Mouse (Mus musculus) splenic B cell, adult 2 months (primary cell): ENCODE data around the gene Inafm2.

Experiments used
- DNase-seq: peaks from one replicate; pipeline ENCODE4 v3.0.0-alpha.2; 2011; ENCODE audit warnings: low read depth, low spot score
- H3K27me3 ChIP-seq: 2 replicates; pipeline ENCODE4 v1.6.1; 2012; ENCODE audit warnings: mild to moderate bottlenecking, low read length, moderate library complexity, mixed read lengths; ENCODE audit not compliant: control insufficient read depth, poor library complexity, insufficient read depth, severe bottlenecking
- H3K36me3 ChIP-seq: 2 replicates; pipeline ENCODE4 v1.6.1; 2012; ENCODE audit warnings: mild to moderate bottlenecking, low read length, moderate library complexity, mixed read lengths; ENCODE audit not compliant: control insufficient read depth, poor library complexity, insufficient read depth, severe bottlenecking

Inafm2 gene

DNA sequence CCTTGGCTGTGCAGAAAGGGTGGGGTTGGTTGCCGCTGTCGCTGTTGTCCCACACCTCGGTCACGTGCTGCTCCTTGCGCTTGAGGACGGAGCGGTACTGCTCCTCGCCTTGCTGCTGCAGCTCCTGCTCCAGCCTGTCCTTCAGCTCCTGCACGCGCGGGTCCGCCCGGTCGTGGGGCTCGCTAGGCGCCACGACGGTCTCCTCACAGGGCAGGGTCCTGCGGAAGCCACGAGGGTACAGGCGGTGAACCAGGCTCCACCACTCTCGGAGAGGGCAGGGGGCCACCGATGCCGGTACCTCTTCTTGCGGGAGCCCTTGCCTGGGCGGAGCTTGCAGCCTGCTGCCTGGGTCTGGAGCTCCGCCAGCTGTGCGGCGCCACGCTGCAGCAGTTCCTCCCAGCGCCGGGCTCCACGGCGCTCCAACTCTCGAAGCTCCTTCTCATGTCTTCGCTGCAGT is 34.5 kb upstream of the Inafm2 start:
- DNase-seq: no peak
- Histone ChIP-seq H3K27me3 (no peaks in the 10 kb centered on the region), H3K36me3 (no peaks in the 10 kb centered on the region; the same call in 1 of the 2 replicates)

DNA sequence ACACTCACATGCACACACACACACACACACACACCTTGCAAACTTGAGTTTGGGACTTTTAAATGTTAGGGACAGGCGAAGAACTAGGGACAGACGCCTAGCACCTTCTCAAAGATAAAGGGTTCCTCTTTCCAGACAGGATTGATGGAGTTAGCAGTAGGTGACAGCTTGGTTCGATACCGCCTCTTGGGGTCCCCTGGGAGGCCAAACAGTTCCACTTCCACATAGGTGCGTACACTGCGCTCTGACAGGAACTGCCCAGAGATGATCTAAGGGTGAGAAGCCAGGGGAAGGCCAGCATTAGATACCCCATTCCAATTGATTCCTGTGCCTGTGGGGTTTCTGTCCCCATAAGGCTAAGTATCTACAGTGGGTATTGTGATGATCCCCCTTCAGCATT is 31.9 kb upstream of the Inafm2 start:
- peaks cover 9% of the 10 kb centered on the region for H3K36me3 ChIP-seq
- DNase-seq: peak; percentile 83
- H3K27me3 ChIP-seq: no peaks in the 10 kb centered on the region

DNA sequence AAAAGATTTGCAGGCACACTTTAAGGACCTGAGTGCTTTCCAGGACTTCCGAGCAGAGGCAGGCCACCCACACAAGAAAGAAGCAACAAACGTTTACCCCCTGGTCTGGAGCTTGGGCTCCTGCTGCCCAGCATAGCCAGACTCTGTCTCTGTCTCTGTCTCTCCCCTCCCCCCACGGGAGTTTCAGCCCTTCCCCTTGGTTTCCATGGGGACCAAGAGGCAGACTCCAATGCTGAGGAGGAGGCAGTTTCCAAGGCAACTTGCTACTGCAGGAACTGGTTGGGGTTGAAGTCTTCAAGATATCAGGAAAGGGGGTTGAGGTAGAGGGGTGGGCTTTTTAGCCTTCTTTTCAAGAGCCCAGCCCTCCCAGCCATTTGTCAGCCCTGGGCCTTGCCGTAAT is 31.3 kb upstream of the Inafm2 start:
- Histone ChIP-seq H3K27me3 (no peaks in the 10 kb centered on the region), H3K36me3 (peaks cover 11% of the 10 kb centered on the region)
- DNase-seq: no peak

DNA sequence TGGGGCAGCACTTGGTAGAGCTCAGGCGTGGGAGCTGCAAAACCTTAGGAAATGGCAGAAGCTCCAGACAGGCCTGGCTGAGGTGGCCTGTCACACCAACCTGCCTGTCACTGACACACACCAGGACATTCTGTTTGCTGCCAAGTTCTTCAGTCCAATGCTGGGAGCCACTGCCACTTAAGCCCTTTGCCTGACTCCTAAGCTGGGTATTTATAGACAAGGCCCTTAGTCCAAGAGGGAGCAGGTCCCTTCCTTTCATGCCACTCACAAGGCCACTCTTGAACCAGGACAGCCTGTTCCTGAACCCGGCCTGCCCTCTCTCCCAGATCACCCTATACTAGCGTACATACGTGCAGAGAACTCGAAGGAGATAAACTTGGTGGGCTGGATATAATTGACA is 28.9 kb upstream of the Inafm2 start:
- Histone ChIP-seq H3K27me3 (no peaks in the 10 kb centered on the region), H3K36me3 (peaks cover 15% of the 10 kb centered on the region)
- no peak for DNase-seq

DNA sequence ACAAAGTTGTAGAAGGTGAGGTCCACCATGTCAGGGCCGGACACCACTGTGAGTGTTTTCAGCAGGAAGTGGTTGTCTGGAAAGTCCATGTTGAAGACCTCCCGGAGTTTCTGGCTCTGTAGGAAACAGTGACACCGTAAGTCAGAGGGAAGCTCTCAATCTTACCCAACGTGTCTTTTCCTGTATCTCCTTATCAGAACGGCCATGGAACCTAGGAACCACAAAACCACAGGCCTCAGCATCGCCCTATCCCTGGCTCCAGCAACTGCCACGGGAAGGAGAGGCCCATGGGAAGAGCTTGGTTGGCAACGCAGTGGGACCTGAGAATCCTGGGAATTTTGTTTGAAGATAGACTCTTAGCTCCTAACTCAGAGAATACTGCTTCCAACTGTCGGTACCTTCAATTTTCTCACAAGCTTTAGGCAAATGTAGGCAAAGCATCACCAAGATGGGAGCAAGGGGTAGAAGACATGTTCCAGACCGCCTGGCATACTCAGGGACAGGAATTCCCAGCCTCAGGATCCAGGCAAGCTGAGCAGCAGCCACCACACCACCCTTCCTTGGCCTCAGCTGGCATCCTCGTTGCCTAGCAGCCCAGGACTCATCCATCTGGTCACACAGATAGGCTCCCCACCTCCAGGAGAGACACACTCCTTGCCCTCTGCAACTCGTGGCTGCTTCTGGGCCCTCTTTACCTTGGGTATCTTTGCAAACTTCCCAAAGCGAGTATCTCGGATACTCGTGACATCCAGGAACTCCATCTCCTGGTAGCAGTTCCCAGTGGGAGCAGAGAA is 21.7 kb upstream of the Inafm2 start:
- peaks cover 8% of the 10 kb centered on the region for H3K36me3 ChIP-seq
- H3K27me3 ChIP-seq: no peaks in the 10 kb centered on the region
- no peak for DNase-seq

DNA sequence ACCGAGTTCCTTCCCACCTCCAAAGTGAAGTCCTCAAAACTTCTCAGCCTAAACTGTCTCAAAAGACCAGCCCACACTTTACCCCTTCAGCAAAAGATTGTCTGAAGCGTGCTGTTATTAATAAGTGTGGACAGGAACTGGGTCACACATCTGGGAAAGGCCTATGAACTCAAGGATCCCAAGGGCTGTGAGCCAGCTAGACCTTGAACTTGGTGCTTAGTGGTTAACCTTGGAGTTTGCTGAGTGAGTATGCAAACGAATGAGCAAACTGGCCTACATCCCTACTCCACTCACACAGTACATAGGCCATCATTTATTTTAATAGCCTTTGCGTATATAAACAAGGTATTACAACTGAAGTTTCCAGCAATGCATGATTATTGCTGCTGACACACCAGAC is 20.0 kb upstream of the Inafm2 start:
- H3K36me3 ChIP-seq: peaks cover 7% of the 10 kb centered on the region
- H3K27me3 ChIP-seq: no peaks in the 10 kb centered on the region
- no peak for DNase-seq

DNA sequence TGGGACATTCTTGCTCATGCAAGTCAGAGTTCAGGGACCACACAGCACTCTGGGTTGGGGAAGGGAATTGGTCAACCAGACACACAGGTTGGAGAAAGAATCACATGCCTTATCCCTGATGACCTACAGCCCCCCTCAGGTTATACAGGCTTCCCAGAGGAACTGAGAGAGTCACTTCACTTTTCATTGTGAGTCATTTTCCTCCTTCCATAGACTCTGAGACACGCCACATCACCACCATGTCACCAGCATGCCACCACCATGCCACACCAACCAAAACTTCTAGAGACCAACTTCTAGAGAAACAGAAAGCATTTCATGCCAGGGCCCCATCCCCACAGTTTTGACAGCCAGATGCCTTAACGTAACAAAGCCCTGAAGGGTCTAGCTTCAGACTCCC is 18.7 kb upstream of the Inafm2 start:
- H3K27me3 ChIP-seq: no peaks in the 10 kb centered on the region
- no peak for DNase-seq

DNA sequence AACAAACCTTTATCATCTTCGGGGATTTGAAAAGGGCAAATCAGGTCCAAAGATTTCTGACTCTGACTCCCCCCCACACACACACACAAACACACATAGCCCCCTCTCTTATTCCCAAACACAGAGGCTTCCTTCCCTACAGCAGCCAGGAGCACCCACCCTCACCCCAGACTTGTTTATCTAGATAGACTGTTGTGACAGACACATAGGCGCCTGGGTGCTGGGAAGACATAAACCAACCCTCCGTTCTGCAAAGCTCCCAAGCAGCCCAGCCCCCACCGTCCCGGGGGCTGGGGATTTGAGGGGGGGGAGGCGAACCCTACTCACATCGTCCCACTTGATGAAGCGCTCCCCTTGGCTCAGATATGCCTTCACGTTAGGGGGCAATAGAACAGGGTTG is 17.6 kb upstream of the Inafm2 start:
- DNase-seq: no peak
- no peaks in the 10 kb centered on the region for H3K27me3 ChIP-seq
- H3K36me3 ChIP-seq: peaks cover under 1% of the 10 kb centered on the region

More for the DNA sequence above, 18.7 kb upstream of the Inafm2 start:
- peaks cover 4% of the 10 kb centered on the region for H3K36me3 ChIP-seq

DNA sequence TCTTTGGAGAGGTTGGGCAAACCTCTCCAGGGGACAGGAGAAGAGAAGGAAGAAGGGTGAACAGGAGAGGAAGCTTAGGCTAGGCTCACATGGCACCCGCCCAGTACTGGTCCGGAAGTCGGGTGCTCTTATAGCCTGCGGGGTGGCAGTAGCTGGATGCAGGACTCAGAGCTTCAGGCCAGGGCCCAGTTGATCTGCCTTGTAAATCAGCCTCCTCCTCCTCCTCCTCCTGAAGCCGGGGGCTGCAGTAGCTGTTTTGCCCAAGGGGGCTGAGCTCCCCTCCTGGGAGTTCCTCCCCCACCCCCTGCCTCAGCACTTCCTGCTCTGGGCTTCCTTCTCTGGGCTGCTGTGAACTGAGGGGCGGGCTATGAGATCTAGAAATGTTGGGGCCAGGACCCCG is 17.2 kb upstream of the Inafm2 start, which contains the start of gene Plcb2:
Gene Plcb2, minus strand, starts transcription at position 102 of the 400 bp plus-strand sequence.
- Histone ChIP-seq H3K27me3 (no peaks in the 10 kb centered on the region), H3K36me3 (no peaks in the 10 kb centered on the region; the same call in 1 of the 2 replicates)
- DNase-seq: peak; percentile 47

DNA sequence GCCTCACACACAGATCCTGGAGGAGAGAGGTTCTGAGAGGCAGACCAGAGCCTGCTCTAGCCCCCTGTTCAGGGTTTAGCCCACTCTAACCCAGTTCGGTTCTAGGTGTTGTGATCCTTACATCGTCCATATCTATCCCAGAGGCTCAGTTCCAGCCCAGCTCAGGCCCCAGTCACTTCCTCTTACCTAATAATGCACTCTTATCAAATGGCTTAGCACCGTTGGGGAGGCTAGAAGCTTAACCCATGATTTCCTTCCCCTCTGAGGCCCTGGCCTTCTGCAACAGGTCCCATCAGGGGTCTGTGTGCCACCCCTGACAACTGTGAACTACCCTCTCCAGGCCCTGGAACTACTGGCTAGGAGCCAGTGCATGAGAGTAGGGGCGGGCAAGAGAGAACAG is 16.4 kb upstream of the Inafm2 start:
- H3K27me3 ChIP-seq: no peaks in the 10 kb centered on the region
- DNase-seq: peak; percentile 39
- no peaks in the 10 kb centered on the region; the same call in 1 of the 2 replicates for H3K36me3 ChIP-seq

DNA sequence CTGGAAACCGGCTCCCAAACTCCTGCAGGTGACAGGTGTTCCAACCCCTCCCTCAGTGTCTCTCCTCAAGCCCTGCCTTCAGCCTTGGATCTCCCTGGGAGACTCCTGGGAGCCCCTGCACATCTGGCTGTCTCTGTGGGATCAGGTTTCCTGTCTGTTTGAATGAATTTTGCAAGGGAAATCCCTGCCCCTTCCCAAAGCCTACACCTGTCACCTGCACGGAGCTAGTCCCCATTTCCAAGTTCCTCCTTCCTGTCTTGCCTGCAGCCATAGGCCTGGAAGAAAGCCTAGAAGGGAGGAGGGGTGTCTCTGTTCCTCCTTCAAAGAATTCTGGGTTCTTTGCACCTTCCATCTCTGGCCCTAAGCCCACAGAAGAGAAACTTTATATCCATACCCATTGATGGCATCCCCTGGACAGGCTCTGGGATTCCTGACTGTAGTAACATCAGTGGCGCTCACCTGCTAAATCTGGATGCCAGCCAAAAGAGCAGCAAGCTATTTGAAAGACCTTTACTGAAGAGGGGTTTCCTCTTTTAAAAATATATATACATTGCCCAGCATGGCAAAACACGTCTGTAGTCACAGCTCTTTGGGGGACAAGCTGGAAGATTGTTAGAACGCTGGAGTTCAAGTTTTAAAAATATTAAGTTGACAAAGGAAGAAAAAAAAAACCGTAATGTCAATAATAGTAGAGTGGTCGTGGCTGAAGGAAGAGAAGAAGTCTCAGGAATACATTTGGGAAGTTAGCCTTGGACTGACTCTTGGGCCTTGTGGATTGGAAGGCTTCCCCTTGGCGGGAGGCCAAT is 15.5 kb upstream of the Inafm2 start:
- no peaks in the 10 kb centered on the region for H3K27me3 ChIP-seq
- DNase-seq: no peak
- no peaks in the 10 kb centered on the region for H3K36me3 ChIP-seq

DNA sequence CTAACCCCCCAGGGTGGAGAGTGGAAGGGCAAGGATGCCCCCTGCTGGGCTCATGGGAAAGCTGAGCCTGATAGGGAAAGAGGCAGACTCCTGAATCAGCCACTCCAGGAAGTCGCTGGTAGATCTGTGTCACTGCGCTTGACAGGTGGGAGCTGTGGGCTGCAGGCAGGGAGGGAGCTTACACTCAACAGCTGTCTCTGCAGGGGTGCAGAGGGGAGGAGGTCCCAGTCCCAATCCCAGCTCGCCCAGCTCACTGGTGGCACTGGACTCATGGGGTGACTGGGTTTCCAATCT is 15.0 kb upstream of the Inafm2 start:
- no peaks in the 10 kb centered on the region for H3K27me3 ChIP-seq
- DNase-seq: peak; percentile 74

DNA sequence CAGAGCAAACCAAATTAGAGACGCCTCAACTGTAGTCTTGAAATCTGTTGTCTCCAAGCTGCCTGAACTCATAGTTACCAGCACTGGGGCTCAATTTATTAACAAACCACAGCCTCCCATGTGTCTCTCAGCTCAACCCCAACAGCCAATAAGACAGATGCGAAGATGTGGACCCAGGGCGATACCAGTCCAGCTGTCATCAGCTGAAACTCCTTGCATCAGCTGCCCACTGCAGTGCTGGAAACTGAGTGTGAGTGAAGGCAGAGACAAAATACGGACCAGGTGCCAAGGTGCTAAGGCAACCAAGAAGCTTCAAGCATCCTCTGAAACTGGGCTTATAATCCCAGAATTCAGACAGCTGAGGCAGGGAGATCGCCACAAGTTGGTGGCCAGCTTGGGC is 13.6 kb upstream of the Inafm2 start:
- Histone ChIP-seq H3K36me3 (no peaks in the 10 kb centered on the region), H3K27me3 (no peaks in the 10 kb centered on the region)
- DNase-seq: no peak

More for the DNA sequence above, 15.0 kb upstream of the Inafm2 start:
- no peaks in the 10 kb centered on the region for H3K36me3 ChIP-seq

DNA sequence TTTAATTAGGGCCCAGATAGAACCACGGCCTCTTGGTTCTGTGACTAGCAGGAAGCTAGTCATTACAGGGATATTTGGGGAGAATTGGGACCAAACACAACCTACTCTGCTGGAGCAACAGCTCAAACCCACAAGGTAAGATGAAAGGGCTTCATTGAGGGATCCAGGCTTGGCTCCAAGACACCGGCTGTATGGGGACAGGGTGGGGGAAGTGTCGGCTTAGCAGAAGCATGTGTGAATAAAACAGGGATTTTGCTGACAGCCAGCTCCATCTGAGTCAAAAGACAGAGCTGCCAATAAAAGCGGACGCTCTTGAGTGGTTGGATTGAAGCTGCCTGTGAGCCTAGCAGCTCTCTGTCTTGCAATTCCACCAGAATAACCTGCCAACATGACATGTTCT is 12.2 kb upstream of the Inafm2 start:
- Histone ChIP-seq H3K27me3 (no peaks in the 10 kb centered on the region), H3K36me3 (no peaks in the 10 kb centered on the region)
- no peak for DNase-seq

DNA sequence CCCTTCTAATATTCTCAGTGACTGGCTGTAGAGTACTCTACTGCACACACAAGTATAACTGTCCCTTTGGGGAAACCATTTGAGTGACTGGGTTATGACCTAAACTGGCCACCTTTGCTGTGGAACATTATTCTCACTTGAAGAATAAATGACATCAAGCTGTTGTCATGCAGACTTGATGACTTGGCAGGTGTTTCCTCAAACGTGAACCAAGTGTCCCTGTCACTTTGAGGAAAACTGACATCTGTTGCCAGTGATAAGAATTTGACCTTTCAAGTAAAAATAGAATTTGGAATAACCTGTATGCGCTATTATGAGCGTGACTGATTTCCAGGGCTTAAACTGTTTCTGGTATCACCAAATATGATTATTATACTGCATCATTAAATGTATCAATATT is 5.2 kb upstream of the Inafm2 start:
- Histone ChIP-seq H3K36me3 (no peaks in the 10 kb centered on the region), H3K27me3 (no peaks in the 10 kb centered on the region)
- no peak for DNase-seq
